Mouse (Mus musculus) cerebellum, postnatal 25 days (tissue): ENCODE measurements around the gene S1pr2.
"Not testable (repeated sequence)": the region's sequence is repeated elsewhere in the genome, so short reads cannot be mapped to it uniquely, and the experiment has no call there.

Experiments
- DNase-seq, 2 experiments: peaks; one replicate each; pipeline ENCODE4 v3.0.0; 2021; ENCODE audit warnings: mixed read lengths in 2 of 2

The S1pr2 gene

DNA sequence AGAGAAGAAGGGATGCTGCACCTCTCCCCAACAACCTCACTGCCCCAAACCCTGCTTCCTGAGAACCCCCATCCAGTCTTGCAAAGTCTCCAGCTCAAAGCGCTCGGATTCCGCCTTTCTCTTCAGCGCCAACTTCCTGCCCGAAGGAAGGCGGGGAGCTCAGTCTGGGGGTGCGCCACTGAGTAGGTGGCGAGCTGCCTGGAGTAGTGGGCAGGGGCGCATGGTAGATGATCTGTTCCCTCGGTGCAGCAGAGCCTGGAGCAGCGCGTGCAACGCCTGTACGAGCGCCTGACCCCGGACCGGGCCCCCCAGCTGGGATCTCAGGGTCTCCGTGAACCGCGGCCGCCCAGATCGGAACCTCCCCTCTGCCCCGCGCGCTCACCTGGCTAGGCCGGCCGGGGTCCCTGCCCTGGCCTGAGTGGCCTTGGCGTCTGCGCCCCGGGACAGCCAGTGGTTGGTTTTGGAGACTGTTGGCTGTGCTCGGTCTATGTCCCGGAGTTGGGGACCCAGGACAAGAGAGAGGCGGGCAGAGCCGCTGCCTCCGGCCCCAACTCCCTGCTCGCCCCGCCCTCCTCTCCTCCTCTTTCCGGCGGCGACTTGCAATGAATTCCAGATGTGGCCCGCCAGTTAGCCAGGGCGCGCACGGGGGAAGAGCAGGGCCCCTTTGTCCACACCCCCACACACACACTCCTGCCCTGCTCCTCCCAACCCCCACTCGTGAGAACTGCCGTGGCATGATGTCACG is at the start of gene S1pr2:
Gene S1pr2 (minus strand): TSS at position 566 of the 745 bp plus-strand sequence.
- peak; percentile 23 to 48 for DNase-seq

DNA sequence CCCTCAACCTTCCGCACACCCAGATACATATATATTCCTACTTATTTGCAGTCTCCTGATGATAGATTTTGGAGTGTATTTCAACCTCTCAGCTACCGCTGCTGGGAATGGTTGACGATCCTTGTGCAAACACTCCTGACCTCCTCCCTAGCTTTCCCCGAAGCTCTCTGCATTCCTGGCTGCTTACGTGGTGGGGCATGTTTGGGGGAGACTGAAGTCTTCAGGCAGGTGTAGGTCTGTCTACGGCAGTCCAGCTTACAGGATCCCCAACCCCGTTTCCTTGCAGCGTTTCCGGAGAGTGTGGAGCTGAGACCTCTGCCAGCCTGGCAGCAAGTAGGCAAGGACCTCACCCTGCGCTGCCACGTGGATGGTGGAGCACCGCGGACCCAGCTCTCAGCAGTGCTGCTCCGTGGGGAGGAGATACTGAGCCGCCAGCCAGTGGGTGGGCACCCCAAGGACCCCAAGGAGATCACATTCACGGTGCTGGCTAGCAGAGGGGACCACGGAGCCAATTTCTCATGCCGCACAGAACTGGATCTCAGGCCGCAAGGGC is 48.8 kb upstream of the S1pr2 start:
- DNase-seq = no peak

DNA sequence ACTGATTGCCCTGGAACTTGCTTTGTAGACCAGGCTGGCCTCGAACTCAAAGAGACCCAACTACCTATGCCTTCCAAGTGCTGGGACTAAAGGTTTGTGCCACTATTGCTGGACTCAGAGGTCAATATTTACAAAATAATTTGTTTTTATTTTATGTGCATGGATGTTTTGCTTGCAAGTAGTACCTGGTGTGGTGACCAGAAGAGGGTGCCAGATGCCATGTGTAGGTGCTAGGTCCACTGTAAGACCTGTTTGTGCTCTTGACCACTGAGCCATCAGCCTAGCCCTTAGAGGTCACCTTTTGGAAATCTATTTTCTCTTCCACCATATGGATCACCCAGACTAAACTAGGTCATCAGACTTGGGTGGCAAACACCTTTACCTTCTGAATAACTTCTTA is 46.1 kb upstream of the S1pr2 start:
- no peak for DNase-seq

DNA sequence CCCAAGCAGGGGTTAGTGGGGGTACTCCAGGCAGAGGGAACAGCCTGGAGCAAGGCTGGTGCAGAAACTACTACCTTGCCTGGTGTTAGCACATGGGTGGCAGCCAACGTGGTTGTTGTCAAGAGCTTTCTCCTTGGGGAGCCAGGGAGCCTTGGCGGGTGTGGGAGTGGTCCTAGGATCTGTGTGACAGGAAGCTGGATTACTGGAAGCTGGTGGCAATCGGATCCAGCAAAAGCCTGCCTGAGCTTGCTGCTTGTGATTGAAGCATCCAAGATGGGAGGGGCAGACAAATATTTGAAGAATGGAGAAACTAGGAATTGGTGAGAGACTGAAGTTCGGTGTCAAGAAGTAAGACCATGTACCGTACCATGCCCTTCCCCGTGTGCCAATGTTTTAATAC is 45.7 kb upstream of the S1pr2 start:
- no peak for DNase-seq

DNA sequence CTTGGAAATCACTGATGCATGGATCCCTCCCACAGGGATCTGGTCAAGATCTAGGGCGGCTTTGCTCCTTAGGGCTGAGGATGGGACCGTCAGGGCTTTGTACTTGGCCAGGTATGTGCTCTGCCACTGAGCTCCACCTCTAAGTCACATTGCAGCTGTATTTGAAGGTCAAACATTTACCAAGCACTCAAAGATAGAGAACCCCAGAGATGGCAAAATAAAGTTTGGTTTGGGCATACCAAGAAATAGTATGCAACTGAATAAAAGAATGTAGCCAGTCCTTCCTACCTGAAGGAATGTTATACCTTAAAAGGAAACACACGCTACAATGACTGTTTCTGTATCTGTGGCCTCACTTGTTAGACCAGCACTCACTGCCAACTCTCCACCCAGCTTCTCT is 44.8 kb upstream of the S1pr2 start:
- DNase-seq = no peak

DNA sequence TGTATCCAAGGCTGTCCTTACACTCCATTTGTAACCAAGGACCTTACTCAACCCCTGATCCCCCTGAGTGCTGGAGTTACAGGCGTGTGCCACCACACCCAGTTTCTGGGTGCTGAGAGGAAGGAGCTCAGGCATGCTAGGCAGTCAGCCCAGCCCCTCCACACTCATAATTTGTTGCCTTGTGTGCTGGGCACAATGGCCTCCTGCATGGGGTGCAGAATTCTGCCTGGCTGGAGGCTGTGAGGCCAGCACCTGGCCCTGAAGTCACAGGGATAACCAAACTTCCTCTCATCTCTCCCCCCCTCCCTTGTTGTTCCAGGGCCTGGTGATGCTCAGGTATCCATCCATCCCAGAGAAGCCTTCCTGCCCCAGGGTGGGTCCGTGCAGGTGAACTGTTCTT is 42.0 kb upstream of the S1pr2 start:
- DNase-seq = no peak

DNA sequence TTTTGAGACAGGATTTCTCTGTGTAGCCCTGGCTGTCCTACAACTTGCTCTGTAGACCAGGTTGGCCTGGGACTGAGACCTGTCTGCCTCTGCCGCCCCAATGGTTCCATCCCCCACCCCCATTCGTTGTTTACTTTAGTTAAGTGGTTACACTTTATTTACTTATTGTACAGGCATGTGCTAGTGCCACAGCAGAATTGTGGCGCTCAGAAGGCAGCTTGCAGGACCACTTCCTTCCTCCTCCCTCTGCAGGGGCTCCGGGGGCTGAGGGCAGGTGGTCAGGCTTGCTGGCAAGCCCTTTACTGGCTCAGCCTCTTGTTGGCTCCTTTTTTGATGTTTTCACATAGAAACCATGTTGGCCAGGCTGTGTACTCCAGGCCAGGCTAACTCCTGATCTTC is 40.6 kb upstream of the S1pr2 start:
- DNase-seq = no peak

DNA sequence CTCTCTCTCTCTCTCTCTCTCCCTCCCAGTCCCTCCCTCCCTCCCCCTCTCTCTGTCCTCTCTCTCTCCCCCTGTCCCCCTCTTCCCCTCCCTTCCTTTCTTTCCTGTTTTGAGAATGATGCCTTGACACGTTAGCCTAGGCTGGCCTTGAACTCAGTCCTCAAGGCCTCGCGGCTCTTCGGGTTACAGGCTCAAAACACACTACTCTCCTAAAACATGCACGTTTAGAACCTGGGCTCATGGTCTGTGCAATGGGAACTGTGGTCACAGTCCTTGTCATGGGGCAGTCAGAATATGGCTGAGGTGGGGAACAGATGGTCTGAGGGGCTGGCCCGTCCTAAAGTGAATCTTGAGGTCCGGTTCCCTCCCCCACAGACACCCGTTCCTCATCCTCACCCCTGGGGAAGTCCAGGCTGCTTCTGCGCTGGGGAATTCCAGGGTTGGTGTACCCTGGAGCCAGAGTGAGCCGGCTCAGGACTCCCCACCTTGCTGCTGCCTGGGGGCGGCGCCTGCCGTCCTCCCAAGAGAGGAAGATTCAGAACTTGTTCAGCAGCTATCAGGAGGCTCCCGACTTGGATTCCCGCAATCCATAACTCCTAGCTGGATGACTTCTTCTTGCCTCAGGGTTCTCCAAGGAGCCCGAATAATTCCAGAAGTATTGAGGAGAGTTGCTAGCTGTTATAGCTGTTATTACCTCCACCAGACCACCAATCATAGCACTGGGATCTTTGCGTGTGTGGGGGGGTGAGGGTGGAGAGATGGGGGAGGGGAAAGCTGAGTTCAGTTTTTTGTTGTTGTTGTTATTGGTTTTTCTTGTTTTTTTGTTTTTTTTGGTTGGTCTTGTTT is 40.0 kb upstream of the S1pr2 start:
- DNase-seq = no peak

DNA sequence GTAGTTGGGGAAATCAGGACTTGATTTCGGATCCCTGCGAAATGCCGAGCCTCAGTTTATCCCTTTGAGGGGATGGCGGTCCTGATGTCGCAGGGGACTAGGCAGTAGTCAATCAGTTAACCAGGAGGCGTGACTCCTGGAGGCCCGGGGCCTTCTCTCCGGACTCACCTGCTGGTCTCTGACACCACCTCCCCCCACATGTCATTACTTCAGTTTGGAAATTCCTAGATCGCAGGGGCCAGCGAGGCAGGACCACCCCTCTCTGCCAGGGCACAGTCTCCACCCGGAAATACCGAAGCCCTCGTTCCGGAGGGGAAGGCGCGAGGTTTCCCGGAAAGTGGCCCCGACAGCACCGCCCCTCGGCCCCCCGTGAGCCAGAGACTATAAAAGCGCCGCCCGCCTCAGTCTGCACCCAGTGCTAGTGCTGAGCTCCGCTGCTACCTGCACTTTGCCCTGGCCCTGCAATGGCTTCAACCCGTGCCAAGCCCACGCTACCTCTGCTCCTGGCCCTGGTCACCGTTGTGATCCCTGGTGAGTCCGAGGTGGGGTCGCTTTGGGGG is 39.1 kb upstream of the S1pr2 start, which contains the start of gene Icam1:
Gene Icam1 (plus strand): TSS at position 415 of the 560 bp plus-strand sequence.
- DNase-seq = no peak

DNA sequence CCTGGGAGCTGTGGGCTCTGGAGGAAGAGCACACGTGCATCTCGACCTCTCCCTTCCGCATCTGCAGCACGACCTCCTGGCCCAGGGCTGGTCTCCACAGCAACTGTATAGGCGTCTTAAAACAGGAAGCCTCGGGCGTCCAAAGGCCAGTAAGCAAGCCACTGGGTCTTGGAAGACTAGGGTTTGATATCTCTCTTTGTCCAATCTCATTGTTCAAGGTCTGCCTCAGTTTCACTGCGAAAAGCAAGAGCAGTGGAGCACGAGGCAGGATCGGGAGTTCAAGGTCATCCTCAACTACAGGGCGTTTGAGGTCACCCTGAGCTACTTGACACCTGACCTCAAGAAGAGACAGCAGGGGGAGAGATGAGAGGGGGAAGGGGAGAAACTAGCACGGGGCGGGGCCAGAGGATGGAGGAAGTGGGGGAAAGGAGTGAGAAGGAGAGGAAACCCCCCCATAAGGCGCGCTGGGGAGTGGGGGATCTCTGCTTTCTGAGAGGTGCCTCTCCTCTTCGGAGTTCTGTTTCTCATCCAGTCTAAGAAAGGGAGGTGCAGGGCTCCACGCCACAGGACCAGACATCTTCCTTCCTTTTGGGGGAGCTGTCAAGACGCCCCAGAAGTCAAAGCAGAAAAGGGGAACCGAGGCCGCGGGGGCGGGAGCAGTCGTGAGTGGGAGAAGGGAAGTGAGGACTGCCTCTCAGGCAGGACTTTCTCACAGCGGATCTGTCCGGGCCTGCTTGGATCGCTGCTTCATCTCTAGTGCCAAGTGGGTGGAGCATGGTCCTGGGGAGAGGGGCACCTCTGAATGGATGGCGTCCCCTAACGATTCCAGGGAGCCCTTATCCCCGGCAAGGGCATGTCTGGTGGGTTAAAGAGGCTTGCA is 38.4 kb upstream of the S1pr2 start:
- no peak for DNase-seq

DNA sequence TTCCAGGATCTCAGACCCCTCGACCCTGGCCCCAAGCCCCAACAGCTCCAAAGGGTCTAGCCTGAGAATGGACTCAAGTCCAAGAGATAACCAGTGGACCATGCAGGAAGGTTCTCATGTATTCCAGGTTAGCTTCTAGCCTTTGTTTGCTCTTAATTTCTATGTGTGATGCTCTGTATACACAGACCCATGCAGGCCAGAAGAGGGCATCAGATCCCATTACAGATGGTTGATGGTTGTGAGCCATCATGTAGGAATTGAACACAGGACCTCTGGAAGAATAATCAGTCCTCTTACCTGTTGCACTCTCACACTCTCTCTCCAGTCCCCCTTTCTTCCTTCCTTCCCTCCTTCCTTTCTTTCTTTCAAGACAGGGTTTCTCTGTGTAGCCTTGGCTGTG is 35.8 kb upstream of the S1pr2 start:
- no peak for DNase-seq

DNA sequence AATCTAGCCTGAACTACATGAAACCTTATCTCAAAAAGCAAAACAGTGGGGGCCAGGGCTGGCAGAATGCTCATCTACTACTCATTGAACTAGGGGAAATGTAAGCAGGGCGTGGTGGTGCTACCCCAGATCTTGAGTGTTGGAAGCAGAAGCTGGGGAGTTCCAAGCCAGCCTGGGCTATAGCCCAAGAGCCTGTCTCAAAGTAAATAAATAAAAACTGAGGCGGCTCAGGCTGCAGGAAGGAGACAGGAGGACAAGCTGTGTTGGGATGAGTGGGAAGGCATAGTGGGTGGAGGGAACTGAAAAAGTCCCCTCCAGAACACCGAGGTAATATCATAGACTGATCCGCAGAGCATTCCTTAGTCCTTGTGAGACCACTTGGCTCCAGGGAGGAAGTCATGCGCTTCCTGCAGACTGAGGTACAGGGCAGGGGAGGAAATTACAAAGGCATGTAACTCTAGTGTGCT is 35.3 kb upstream of the S1pr2 start:
- DNase-seq = no peak

DNA sequence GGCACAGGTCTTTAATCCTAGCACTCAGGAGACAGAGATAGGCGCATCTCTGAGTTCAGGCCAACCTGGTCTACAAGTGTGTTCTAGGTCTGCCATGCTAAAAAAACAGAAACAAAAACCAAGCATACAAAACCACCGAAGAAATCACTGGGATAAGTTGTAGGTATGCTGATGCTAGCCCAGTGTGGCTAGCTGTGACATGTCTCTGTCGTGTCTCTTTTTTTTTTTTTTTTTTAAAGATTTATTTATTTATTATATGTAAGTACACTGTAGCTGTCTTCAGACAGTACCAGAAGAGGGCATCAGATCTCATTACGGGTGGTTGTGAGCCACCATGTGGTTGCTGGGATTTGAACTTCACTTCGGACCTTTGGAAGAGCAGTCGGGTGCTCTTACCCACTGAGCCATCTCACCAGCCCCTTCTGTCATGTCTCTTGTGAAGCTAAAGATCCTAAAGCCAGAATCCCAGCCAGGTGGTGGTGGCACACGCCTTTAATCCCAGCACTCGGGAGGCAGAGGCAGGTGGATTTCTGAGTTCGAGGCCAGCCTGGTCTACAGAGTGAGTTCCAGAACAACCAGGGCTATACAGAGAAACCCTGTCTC is 34.5 kb upstream of the S1pr2 start:
- DNase-seq = not testable (repeated sequence)

DNA sequence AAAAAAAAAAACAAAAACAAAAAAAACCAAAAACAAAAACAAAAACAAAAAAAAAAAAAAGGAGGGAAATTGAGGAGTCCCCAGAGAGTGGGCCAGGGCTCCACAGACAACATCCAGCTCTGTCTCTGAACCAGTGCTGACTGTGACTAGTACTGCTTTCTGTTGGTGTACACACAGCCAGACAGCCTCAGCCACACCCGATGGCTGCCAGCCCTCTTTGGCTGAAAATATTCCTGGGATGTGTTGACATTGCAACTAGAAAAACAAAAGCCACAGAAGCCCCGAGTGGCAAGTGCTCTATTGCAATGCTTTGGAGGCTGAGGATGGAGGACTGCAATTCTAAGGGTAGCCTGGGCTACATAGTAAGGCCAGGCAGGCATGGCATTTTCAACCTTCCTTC is 33.8 kb upstream of the S1pr2 start:
- DNase-seq = no peak

DNA sequence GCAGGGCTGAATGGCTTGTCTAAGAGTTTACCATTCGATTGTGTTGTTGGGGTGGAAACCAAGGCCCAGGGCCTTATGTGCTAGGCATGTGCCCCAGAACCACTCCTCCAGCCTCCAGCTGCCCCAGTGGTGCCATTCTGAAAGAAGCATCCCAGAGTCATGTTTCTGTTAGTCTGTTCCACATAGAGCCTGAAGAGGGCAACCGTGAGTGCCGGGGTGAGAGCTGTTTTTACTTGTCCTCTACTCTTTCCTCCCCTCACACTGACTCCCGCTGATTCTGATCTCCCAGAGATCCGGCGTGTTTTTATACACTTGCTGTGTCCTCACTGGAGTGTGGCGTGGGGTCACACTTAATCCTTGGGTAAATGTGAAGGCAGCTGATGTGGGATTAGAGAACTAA is 31.4 kb upstream of the S1pr2 start:
- DNase-seq = no peak

DNA sequence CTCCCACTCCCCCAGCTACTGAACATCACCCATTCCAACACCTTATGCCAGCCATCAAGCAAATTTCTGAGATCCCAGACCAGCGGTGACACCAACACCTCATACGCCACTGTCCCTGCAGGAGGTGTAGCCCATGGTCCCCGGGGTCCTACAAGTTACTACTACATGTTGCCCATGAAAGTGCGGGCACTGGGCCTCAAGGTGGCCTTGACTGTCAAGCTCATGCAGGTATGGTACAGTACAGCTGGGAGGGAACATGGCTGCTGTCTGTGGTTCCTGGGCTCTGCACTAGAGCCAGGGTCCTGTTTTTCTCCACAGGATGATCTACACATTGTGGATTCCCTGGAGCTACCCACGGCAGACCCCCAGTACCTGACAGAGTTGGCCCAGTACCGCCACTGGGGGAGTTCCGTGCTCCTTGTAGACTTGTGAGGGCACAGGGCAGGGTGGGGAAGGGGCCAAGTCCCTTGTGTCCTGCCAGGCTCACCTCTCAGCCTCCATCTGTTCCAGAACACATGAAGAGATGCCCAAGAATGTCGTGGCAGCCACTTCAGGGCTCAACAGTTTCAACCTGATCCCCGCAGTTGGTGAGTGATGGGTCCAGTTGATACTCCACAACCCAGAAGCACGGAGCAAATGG is 30.9 kb upstream of the S1pr2 start:
- DNase-seq = no peak

DNA sequence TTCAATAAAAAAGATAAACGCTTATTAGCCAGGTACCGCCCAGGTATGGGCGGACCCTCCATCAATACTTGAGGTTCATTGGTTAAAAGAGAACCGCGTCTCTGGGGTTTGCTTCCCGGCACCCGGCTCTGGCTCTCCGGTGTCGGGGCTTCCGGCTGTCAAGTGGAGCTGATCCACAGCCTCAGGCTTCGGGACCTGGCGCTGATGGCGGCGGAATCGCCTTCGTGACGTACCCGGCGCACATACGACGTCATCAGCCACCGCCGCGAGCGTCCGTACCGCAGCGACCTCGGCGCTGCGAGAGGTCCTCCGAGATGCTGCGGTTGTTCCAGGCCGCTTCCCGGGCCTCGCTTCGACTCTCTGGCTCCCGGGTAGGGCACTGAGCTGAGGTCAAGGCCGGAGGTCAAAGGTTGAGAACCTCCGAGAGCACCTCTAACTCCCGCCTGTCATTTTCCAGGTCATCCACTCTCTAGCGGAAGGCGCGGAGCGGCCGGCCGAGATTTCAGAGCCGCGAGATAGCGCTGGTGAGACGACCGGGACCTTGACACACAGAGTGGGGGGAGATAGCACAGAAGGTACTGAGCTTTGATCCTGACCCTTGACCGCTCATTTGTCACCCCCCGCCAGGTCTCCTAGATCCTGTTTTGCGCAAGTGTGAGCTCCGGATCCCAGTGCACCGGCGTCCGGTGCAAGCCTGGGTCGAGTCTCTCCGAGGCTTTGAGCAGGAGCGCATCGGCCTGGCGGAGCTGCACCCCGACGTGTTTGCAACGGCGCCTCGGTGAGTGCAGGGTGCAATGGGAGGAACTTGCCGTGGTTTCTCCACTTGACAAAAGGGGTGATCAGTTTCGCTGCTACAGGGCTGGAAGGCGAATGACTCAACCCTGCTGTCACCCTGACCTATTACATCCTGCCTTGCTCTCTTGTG is 26.3 kb upstream of the S1pr2 start, which contains the start of gene Mrpl4:
Gene Mrpl4 (plus strand): TSS at position 112 of the 925 bp plus-strand sequence.
- DNase-seq = peak; percentile 95 to 96

DNA sequence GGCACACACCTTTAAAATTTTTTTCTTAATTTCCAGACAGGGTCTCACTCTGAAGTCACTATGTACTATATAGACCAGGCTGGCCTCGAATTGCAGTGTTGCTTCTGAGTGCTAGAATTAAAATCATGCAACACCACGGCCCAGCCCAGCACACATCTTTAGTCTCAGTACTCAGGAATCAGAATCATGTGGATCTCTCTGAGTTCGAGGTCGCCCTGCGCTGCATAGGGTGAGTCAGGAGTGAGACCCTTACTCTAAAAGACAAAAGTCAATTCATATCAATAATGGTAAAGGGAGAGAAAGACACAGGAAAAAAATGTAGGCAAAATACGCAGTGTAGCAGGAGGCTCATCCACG is 25.7 kb upstream of the S1pr2 start:
- peak in 1 of 2 experiments; percentile 26 for DNase-seq

DNA sequence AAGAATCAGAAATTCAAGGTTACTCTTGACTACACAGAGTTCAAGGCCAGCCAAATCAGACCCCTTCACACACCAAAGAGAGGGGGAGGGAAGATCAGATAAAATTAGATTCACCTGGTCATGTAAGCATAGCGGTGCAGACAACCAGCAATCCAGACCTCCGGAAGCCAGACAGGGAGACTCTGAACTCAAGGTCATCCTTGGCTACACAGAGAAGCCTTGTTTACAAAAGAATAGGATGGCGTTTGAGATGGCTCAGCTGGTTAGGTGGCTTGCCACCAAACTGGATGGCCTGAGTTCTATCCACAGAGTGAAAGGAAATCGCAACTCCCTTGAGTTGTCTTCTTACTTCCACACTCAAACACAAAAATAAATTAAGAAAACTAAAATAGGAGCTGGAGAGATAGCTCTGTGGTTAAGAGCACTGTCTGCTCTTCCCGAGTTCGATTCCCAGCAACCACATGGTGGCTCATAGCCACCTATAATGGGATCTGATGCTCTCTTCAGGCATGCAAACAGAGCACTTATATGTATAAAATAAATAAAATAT is 25.1 kb upstream of the S1pr2 start:
- no peak for DNase-seq

DNA sequence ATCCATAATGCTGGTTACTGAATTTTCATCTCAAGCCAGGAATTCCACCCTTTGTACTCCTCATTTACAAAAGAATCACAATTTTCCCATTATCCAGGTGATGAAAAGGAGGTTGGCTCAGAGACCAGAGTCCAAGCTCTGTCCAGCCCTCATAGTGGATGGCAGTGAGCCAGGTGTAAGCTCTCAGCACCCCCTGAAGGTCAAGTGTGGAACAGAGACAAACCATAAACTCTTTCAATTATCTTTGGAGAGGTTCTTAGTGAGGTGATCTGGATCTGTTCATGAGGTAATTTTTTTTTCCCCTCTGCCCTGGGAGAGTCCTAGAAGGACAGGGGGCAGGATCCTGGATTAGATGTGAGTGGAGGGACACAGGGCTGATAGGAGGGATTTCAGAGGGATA is 24.2 kb upstream of the S1pr2 start:
- DNase-seq = peak in 1 of 2 experiments; percentile 32
